Mouse (Mus musculus) intestine, embryonic 14.5 days (tissue): ENCODE measurements around the gene 1110008P14Rik. TPM values are rescaled to one million over a fixed set of nuclear protein-coding genes. Genes with fewer than 3 reads are reported as not detected.

ENCODE experiments used
- ATAC-seq: fragments of 200-750 bp; cut with Nextera tagmentation; replicated peaks from 2 replicates; pipeline ENCODE4 v1.8.0; 2017; ENCODE audit warnings: low read depth, moderate number of reproducible peaks, moderate TSS enrichment, moderate library complexity; ENCODE audit not compliant: low FRiP score, low TSS enrichment
- DNase-seq: peaks from one replicate; pipeline ENCODE4 v3.0.0-alpha.2; 2018; ENCODE audit warnings: low spot score
- H3K27ac ChIP-seq: fragments of 300-500 bp; sonication (generic); 2 replicates; pipeline ENCODE4 v1.5.1; 2014; ENCODE audit warnings: low read depth, mild to moderate bottlenecking, control low read depth
- H3K27me3 ChIP-seq: fragments of 300-500 bp; sonication (generic); replicated peaks from 2 replicates; pipeline ENCODE4 v1.6.1; 2014; ENCODE audit warnings: low read length, control low read depth; ENCODE audit not compliant: control insufficient read depth, insufficient read depth
- H3K36me3 ChIP-seq: fragments of 300-500 bp; sonication (generic); 2 replicates; pipeline ENCODE4 v1.6.1; 2014; ENCODE audit warnings: low read length, control low read depth; ENCODE audit not compliant: control insufficient read depth, insufficient read depth
- H3K4me1 ChIP-seq: fragments of 300-500 bp; sonication (generic); replicated peaks from 2 replicates; pipeline ENCODE4 v1.6.1; 2014; ENCODE audit warnings: low read length, control low read depth, mixed read lengths; ENCODE audit not compliant: control insufficient read depth, insufficient read depth
- H3K4me2 ChIP-seq: fragments of 300-500 bp; sonication (generic); 2 replicates; pipeline ENCODE4 v1.6.1; 2014; ENCODE audit warnings: low read length
- H3K4me3 ChIP-seq: fragments of 300-500 bp; sonication (generic); 2 replicates; pipeline ENCODE4 v1.5.1; 2014; ENCODE audit warnings: low read depth, low read length, control low read depth, mixed read lengths
- H3K9ac ChIP-seq: fragments of 300-500 bp; sonication (generic); 2 replicates; pipeline ENCODE4 v1.6.1; 2014; ENCODE audit warnings: mild to moderate bottlenecking, low read length
- H3K9me3 ChIP-seq: fragments of 300-500 bp; sonication (generic); 2 replicates; pipeline ENCODE4 v1.6.1; 2016; ENCODE audit warnings: low read length, control low read depth; ENCODE audit not compliant: control insufficient read depth
- WGBS: fragments of 180-500 bp; shearing (Covaris S2); extraction: QIAGEN DNeasy Blood & Tissue Kit; methylation state at CpG from one replicate; pipeline ENCODE4 v1.1.7; 2014; 5-methylcytosine and 5-hydroxymethylcytosine counted together
- polyA plus RNA-seq: library from polyadenylated mRNA; unstranded; fragments of >200 nt; fragmentation: Nextera tagmentation; extraction: Ambion mirVana; gene quantifications from 2 replicates; pipeline ENCODE4 v1.2.1, GENCODE M21; 2014

Gene 1110008P14Rik
- polyA plus RNA-seq, 1 experiment from 2014 or later = 35.7 TPM

- peak overlapping the region; percentile 94 for H3K4me2 ChIP-seq
- H3K4me1 ChIP-seq = peaks cover 10% of the 10 kb centered on the region
- H3K27ac ChIP-seq = peak overlapping the region; percentile 76
- 47% methylated on average over 6 of the region's 6 CpGs for WGBS
- no peaks in the 10 kb centered on the region for H3K9me3 ChIP-seq
- no peaks in the 10 kb centered on the region for H3K27me3 ChIP-seq
- ATAC-seq (no peak), DNase-seq (no peak)
- peak overlapping the region; percentile 1; the same call in 1 of the 2 replicates for H3K9ac ChIP-seq
- H3K36me3 ChIP-seq = no peaks in the 10 kb centered on the region
- no peak overlapping the region for H3K4me3 ChIP-seq
These were observed 27.9 kb downstream of the 1110008P14Rik start for GRCm38 (mm10) chr2:32353836-32354235.

- no peaks in the 10 kb centered on the region for H3K9me3 ChIP-seq
- peak; percentile 59 for ATAC-seq
- H3K27me3 ChIP-seq = no peaks in the 10 kb centered on the region
- H3K4me1 ChIP-seq = peaks cover 10% of the 10 kb centered on the region
- DNase-seq = peak; percentile 98
- H3K4me3 ChIP-seq = peak within 1 kb of the TSS; percentile 68
- H3K4me2 ChIP-seq = peak within 1 kb of the TSS; percentile 94
- H3K36me3 ChIP-seq = no peaks in the 10 kb centered on the region
- peak within 1 kb of the TSS; percentile 77 for H3K9ac ChIP-seq
- WGBS = under 1% methylated on average over 56 of the region's 63 CpGs
- H3K27ac ChIP-seq = peak within 1 kb of the TSS; percentile 76
These were observed 28.7 kb downstream of the 1110008P14Rik start, which contains the start of gene Dnm1 for GRCm38 (mm10) chr2:32353007-32353542. Gene Dnm1, minus strand, starts transcription at chr2:32353338.

GRCm38 (mm10) chr2:32352151-32353006, 29.4 kb downstream of the 1110008P14Rik start, which contains the start of gene Ciz1:
Gene Ciz1, plus strand, starts transcription at chr2:32352327.
- DNase-seq = peak; percentile 70
- Histone ChIP-seq H3K4me1 (peaks cover 10% of the 10 kb centered on the region), H3K36me3 (no peaks in the 10 kb centered on the region), H3K4me2 (peak within 1 kb of the TSS; percentile 94), H3K27ac (peak within 1 kb of the TSS; percentile 33; the same call in 1 of the 2 replicates), H3K27me3 (no peaks in the 10 kb centered on the region), H3K9ac (peak within 1 kb of the TSS; percentile 77), H3K4me3 (peak within 1 kb of the TSS; percentile 68), H3K9me3 (no peaks in the 10 kb centered on the region)
- ATAC-seq = peak; percentile 26
- WGBS = 2% methylated on average over 26 of the region's 52 CpGs

DNA sequence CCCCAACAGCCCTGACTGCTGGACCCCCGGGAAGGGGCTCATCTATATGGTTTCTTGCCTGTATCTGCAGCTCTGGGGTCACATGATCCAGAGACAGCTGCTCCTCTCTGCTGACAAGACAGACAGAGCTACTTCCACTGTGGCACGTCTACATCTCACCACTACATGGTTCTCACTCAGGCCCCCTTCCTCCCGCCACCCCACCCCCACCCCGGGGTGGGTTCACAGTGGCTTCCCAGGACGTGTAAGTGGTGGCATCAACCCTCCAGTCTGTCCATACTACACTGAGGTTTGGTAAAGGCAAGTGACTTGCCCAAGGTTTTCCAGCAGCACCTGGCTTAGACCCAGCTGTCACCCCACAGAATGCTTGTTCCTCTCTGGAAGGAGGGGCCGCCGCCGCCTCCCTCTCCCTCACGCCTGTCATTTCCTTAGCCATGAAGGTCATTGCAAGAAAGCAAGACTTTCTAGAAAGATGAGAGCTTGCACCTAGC, 30.2 kb downstream of the 1110008P14Rik start:
- peak overlapping the region; percentile 77 for H3K9ac ChIP-seq
- H3K27ac ChIP-seq = no peak overlapping the region
- peak overlapping the region; percentile 68 for H3K4me3 ChIP-seq
- no peaks in the 10 kb centered on the region for H3K9me3 ChIP-seq
- H3K4me1 ChIP-seq = peaks cover 10% of the 10 kb centered on the region
- no peak for ATAC-seq
- H3K4me2 ChIP-seq = peak overlapping the region; percentile 94
- no peak for DNase-seq
- no peaks in the 10 kb centered on the region for H3K27me3 ChIP-seq
- WGBS = 50% methylated on average over 9 of the region's 9 CpGs
- no peaks in the 10 kb centered on the region for H3K36me3 ChIP-seq

GRCm38 (mm10) chr2:32350471-32351051, 31.2 kb downstream of the 1110008P14Rik start:
- peaks cover 10% of the 10 kb centered on the region for H3K4me1 ChIP-seq
- H3K4me2 ChIP-seq = no peak overlapping the region
- no peak overlapping the region for H3K9ac ChIP-seq
- 59% methylated on average over 13 of the region's 13 CpGs for WGBS
- H3K27me3 ChIP-seq = no peaks in the 10 kb centered on the region
- no peak for ATAC-seq
- H3K4me3 ChIP-seq = no peak overlapping the region
- H3K9me3 ChIP-seq = no peaks in the 10 kb centered on the region
- DNase-seq = no peak
- H3K36me3 ChIP-seq = no peaks in the 10 kb centered on the region
- H3K27ac ChIP-seq = no peak overlapping the region

DNA sequence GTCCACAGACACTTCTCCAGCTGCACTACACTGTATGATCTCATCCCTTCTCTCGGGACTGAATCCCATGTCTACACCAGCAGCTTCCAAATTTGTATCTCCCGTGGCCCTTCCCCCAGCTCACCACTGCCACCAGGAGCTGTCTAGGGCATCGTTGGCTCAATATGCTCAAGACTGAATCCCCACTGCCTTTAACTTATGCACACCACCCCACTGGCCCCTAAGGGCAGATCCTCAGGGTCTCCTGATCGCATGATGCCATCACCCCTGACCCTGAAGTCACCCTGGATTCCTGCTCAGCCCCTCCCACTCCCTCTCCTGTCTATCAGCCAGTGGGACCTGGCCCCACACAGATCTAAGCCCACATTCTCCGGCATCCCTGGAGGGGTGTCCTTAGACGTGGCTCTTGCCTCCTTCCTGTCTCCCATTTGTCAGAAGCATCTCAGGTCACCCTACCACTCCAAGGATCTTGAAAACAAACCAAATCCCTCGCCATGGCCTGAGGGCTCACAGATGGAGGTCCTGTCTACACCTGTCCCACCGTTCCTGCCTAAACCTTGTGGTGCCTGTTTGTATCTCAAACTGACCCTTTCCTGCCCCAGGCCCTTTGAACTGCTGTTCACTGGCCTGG, 32.0 kb downstream of the 1110008P14Rik start:
- Histone ChIP-seq H3K9ac (no peak overlapping the region), H3K4me2 (no peak overlapping the region), H3K4me1 (peaks cover 10% of the 10 kb centered on the region), H3K27me3 (no peaks in the 10 kb centered on the region), H3K9me3 (no peaks in the 10 kb centered on the region), H3K36me3 (no peaks in the 10 kb centered on the region), H3K27ac (no peak overlapping the region), H3K4me3 (no peak overlapping the region)
- ATAC-seq = no peak
- no peak for DNase-seq
- 52% methylated on average over 8 of the region's 8 CpGs for WGBS

DNA sequence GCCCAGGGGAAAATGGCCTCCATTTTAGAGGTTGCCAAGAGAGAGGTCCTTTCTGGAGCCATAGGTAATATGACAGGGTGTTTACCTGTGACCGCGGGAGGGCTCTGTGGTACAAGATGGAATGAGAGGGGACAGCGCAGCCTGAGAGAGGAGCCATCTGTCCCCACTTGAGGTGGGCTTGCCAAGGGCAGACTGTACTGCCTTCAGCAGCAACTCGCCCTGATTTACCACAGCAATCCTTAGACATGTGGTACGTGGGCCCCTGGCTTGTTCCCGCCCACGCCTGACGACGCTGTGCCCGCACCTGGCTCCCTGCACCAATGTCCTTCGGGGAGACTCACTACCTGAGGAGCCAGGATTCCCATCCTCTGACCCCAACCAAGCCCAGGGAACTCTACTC, 33.4 kb downstream of the 1110008P14Rik start:
- 81% methylated on average over 11 of the region's 11 CpGs for WGBS
- Histone ChIP-seq H3K27ac (no peak overlapping the region), H3K36me3 (no peaks in the 10 kb centered on the region), H3K4me1 (peaks cover 10% of the 10 kb centered on the region), H3K9ac (no peak overlapping the region), H3K27me3 (no peaks in the 10 kb centered on the region), H3K9me3 (no peaks in the 10 kb centered on the region), H3K4me3 (no peak overlapping the region), H3K4me2 (no peak overlapping the region)
- DNase-seq (no peak), ATAC-seq (no peak)

- ATAC-seq = no peak
- H3K9me3 ChIP-seq = no peaks in the 10 kb centered on the region
These were observed 34.7 kb downstream of the 1110008P14Rik start for GRCm38 (mm10) chr2:32347019-32347418.

More at GRCm38 (mm10) chr2:32347019-32347418, 34.7 kb downstream of the 1110008P14Rik start:
- Histone ChIP-seq H3K4me3 (no peak overlapping the region), H3K9ac (no peak overlapping the region), H3K36me3 (no peaks in the 10 kb centered on the region), H3K27ac (no peak overlapping the region), H3K27me3 (no peaks in the 10 kb centered on the region), H3K4me1 (peaks cover 9% of the 10 kb centered on the region), H3K4me2 (no peak overlapping the region)
- DNase-seq = no peak
- WGBS = 72% methylated on average over 6 of the region's 6 CpGs
